Mouse (Mus musculus): ENCODE results near the gene Xpo5.

DNA sequence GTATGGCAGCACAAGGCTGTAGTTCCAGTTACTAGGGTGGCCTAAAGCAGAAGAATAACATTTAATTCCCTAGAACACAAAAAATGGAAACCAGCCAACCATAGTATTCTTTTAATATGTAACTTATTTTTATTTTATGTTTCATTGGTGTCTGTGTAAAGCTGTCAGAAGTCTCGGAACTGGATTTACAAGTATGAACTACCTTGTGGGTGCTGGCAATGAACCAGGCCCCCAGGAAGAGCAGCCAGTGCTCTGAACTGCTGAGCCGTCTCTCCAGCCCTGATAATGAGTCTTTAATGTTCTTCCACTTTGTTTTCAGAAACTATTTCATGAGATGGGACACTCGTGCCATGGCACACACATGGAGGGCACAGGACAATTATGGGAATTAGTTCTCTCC lies 8.0 kb downstream of the Xpo5 start:
- TF ChIP-seq POLR2A (IDR thresholded peaks at IDR 0.05; ENCODE audit: borderline replicate concordance, extremely low read depth, low read depth, low read length) = no peak
- no peak for TF ChIP-seq CTCF (IDR thresholded peaks at IDR 0.05; ENCODE audit: insufficient read depth, low read length)

All from lung, adult 2 months (tissue).